Mouse (Mus musculus) hindbrain, postnatal 0 days (tissue): ENCODE data around the gene Fam229b. TPM values are rescaled to one million over a fixed set of nuclear protein-coding genes. Genes with fewer than 3 reads are reported as not detected.
A peak's percentile ranks its signal among the peaks of the same experiment; 100 is the strongest.

ENCODE experiments used
- ATAC-seq: fragments of 200-750 bp; cut with Nextera tagmentation; 2 replicates; pipeline ENCODE4 v1.8.0; 2017; ENCODE audit warnings: mild to moderate bottlenecking, moderate TSS enrichment, moderate library complexity
- DNase-seq: peaks from one replicate; pipeline ENCODE4 v3.0.0-alpha.2; 2015; ENCODE audit warnings: low spot score
- H3K27ac ChIP-seq: fragments of 300-500 bp; sonication (generic); 2 replicates; pipeline ENCODE4 v1.5.1; 2014; ENCODE audit warnings: mild to moderate bottlenecking
- H3K27me3 ChIP-seq: fragments of 300-500 bp; sonication (generic); 2 replicates; pipeline ENCODE4 v1.6.1; 2014; ENCODE audit warnings: low read length, mixed read lengths; ENCODE audit not compliant: insufficient read depth
- H3K36me3 ChIP-seq: fragments of 300-500 bp; sonication (generic); 2 replicates; pipeline ENCODE4 v1.6.1; 2014; ENCODE audit warnings: low read length, mixed read lengths; ENCODE audit not compliant: insufficient read depth
- H3K4me1 ChIP-seq: fragments of 300-500 bp; sonication (generic); 2 replicates; pipeline ENCODE4 v1.6.1; 2014; ENCODE audit warnings: antibody characterized with exemption, low read length, mixed read lengths; ENCODE audit not compliant: insufficient read depth
- H3K4me2 ChIP-seq: fragments of 300-500 bp; sonication (generic); 2 replicates; pipeline ENCODE4 v1.6.1; 2014; ENCODE audit warnings: low read depth, mild to moderate bottlenecking, low read length, moderate library complexity, mixed read lengths
- H3K4me3 ChIP-seq: fragments of 300-500 bp; sonication (generic); 2 replicates; pipeline ENCODE4 v1.5.1; 2014; ENCODE audit warnings: low read length
- H3K9ac ChIP-seq: fragments of 300-500 bp; sonication (generic); replicated peaks from 2 replicates; pipeline ENCODE4 v1.6.1; 2014; ENCODE audit warnings: mild to moderate bottlenecking, low read length, moderate library complexity, mixed read lengths
- H3K9me3 ChIP-seq: fragments of 300-500 bp; sonication (generic); 2 replicates; pipeline ENCODE4 v1.6.1; 2016; ENCODE audit warnings: low read length, mixed read lengths
- CTCF ChIP-seq: IDR thresholded peaks from 2 replicates; pipeline ENCODE4 v1.5.1; 2016; ENCODE audit warnings: antibody characterized with exemption, control low read depth, low read depth
- WGBS: fragments of 180-500 bp; shearing (Covaris S2); extraction: QIAGEN DNeasy Blood & Tissue Kit; methylation state at CpG from one replicate; pipeline ENCODE4 v1.1.7; 2014; 5-methylcytosine and 5-hydroxymethylcytosine counted together
- polyA plus RNA-seq: library from polyadenylated mRNA; unstranded; fragments of >200 nt; fragmentation: Nextera tagmentation; extraction: Ambion mirVana; gene quantifications from 2 replicates; pipeline ENCODE4 v1.2.1, GENCODE M21; 2015
- total RNA-seq: library from RNA; depleted of rRNA; stranded (reverse); fragments of >200 nt; gene quantifications from 2 replicates; pipeline ENCODE4 v1.2.3, GENCODE M21; 2014

Fam229b gene
- total and polyA plus RNA-seq, 2 experiments from 2014 or later, result 22.8 to 43.8 TPM

GRCm38 (mm10) chr10:39170706-39171105, 37.0 kb upstream of the Fam229b start:
- H3K9me3 ChIP-seq, result no peaks in the 10 kb centered on the region
- H3K9ac ChIP-seq, result no peak overlapping the region; the same call in 1 of the 2 replicates
- H3K36me3 ChIP-seq, result no peaks in the 10 kb centered on the region
- ATAC-seq (peak; percentile 0; the same call in 1 of the 2 replicates), DNase-seq (no peak)
- 11% methylated on average over 6 of the region's 6 CpGs for WGBS
- peak overlapping the region; percentile 64 for H3K4me2 ChIP-seq
- TF ChIP-seq CTCF, result no peak
- H3K27me3 ChIP-seq, result no peaks in the 10 kb centered on the region
- peaks cover 12% of the 10 kb centered on the region; the same call in 1 of the 2 replicates for H3K4me1 ChIP-seq
- peak overlapping the region; percentile 94 for H3K27ac ChIP-seq
- no peak overlapping the region for H3K4me3 ChIP-seq

- no peaks in the 10 kb centered on the region for H3K27me3 ChIP-seq
- ATAC-seq, result 0 out of 2 replicates have a peak, but pooled peaks have one; percentile 3
- 0 out of 2 replicates have a peak overlapping the region, but pooled peaks have one; percentile 4 for H3K4me3 ChIP-seq
- no peaks in the 10 kb centered on the region for H3K36me3 ChIP-seq
- TF ChIP-seq CTCF, result peak; percentile 95
- peak overlapping the region; percentile 94 for H3K27ac ChIP-seq
- no peak overlapping the region for H3K9ac ChIP-seq
- 8% methylated on average over 8 of the region's 8 CpGs for WGBS
- peak; percentile 85 for DNase-seq
- H3K4me2 ChIP-seq, result peak overlapping the region; percentile 64
- H3K9me3 ChIP-seq, result no peaks in the 10 kb centered on the region
- peaks cover 18% of the 10 kb centered on the region; the same call in 1 of the 2 replicates for H3K4me1 ChIP-seq
Observed at GRCm38 (mm10) chr10:39170181-39170580, 36.5 kb upstream of the Fam229b start.

GRCm38 (mm10) chr10:39169642-39170041, 35.9 kb upstream of the Fam229b start:
- no peaks in the 10 kb centered on the region for H3K9me3 ChIP-seq
- 0 out of 2 replicates have a peak overlapping the region, but pooled peaks have one; percentile 4 for H3K4me3 ChIP-seq
- peaks cover 18% of the 10 kb centered on the region; the same call in 1 of the 2 replicates for H3K4me1 ChIP-seq
- H3K27ac ChIP-seq, result peak overlapping the region; percentile 94; the same call in 1 of the 2 replicates
- TF ChIP-seq CTCF, result no peak
- ATAC-seq, result no peak
- H3K36me3 ChIP-seq, result no peaks in the 10 kb centered on the region
- H3K4me2 ChIP-seq, result peak overlapping the region; percentile 39
- H3K9ac ChIP-seq, result no peak overlapping the region
- 44% methylated on average over 9 of the region's 9 CpGs for WGBS
- H3K27me3 ChIP-seq, result no peaks in the 10 kb centered on the region
- no peak for DNase-seq

- 80% methylated on average over 11 of the region's 11 CpGs for WGBS
- TF ChIP-seq CTCF, result no peak
- no peak for DNase-seq
Observed at GRCm38 (mm10) chr10:39167611-39168010, 33.9 kb upstream of the Fam229b start.

GRCm38 (mm10) chr10:39165632-39166115, 32.0 kb upstream of the Fam229b start:
- TF ChIP-seq CTCF, result no peak
- no peaks in the 10 kb centered on the region for H3K36me3 ChIP-seq
- WGBS, result 7% methylated on average over 11 of the region's 11 CpGs
- peak overlapping the region; percentile 44 for H3K9ac ChIP-seq
- H3K4me2 ChIP-seq, result peak overlapping the region; percentile 53
- H3K4me1 ChIP-seq, result 0 out of 2 replicates have a peak, but pooled peaks cover 8% of the 10 kb centered on the region
- DNase-seq (peak; percentile 88), ATAC-seq (peak; percentile 76)
- no peaks in the 10 kb centered on the region for H3K27me3 ChIP-seq
- peak overlapping the region; percentile 91 for H3K27ac ChIP-seq
- H3K4me3 ChIP-seq, result peak overlapping the region; percentile 33
- H3K9me3 ChIP-seq, result no peaks in the 10 kb centered on the region

More at GRCm38 (mm10) chr10:39167611-39168010, 33.9 kb upstream of the Fam229b start:
- ATAC-seq, result no peak
- H3K9ac ChIP-seq, result no peak overlapping the region
- H3K4me3 ChIP-seq, result no peak overlapping the region
- H3K36me3 ChIP-seq, result no peaks in the 10 kb centered on the region
- H3K27me3 ChIP-seq, result no peaks in the 10 kb centered on the region
- H3K9me3 ChIP-seq, result no peaks in the 10 kb centered on the region
- no peak overlapping the region for H3K4me2 ChIP-seq
- peaks cover 15% of the 10 kb centered on the region; the same call in 1 of the 2 replicates for H3K4me1 ChIP-seq
- no peak overlapping the region for H3K27ac ChIP-seq

- DNase-seq, result no peak
- 86% methylated on average over 10 of the region's 10 CpGs for whole genome bisulfite sequencing
- no peak within 1 kb of the TSS; the same call in 1 of the 2 replicates for H3K27ac ChIP-seq
Observed at GRCm38 (mm10) chr10:39163694-39164093, 30.0 kb upstream of the Fam229b start, which contains the start of gene Ccn6. Ccn6 (minus strand) TSS chr10:39163794.

More at GRCm38 (mm10) chr10:39163694-39164093, 30.0 kb upstream of the Fam229b start, which contains the start of gene Ccn6:
- no peaks in the 10 kb centered on the region for H3K36me3 ChIP-seq
- H3K4me3 ChIP-seq, result no peak within 1 kb of the TSS
- H3K27me3 ChIP-seq, result no peaks in the 10 kb centered on the region
- H3K9me3 ChIP-seq, result no peaks in the 10 kb centered on the region
- ATAC-seq, result no peak
- no peak within 1 kb of the TSS for H3K9ac ChIP-seq
- no peak within 1 kb of the TSS for H3K4me2 ChIP-seq
- 0 out of 2 replicates have a peak, but pooled peaks cover 5% of the 10 kb centered on the region for H3K4me1 ChIP-seq
- TF ChIP-seq CTCF, result no peak
